Mouse (Mus musculus) retina, adult 2 months (tissue): ENCODE data around the gene Lrg1.
A peak's percentile ranks its signal among the peaks of the same experiment; 100 is the strongest.

Experiments used
- DNase-seq: peaks from one replicate; pipeline ENCODE4 v3.0.0-alpha.2; 2012; ENCODE audit warnings: low read depth, low spot score

Lrg1 gene

GRCm38 (mm10) chr17:56134463-56134971 lies 12.7 kb upstream of the Lrg1 start:
- no peak for DNase-seq

GRCm38 (mm10) chr17:56133457-56134363 lies 11.9 kb upstream of the Lrg1 start:
- no peak for DNase-seq

GRCm38 (mm10) chr17:56132661-56133060 lies 10.9 kb upstream of the Lrg1 start:
- DNase-seq = peak; percentile 39

- DNase-seq = no peak
These were observed 10.0 kb upstream of the Lrg1 start for GRCm38 (mm10) chr17:56131814-56132213.

GRCm38 (mm10) chr17:56131136-56131535 lies 9.3 kb upstream of the Lrg1 start:
- no peak for DNase-seq

- no peak for DNase-seq
These were observed 6.4 kb upstream of the Lrg1 start for GRCm38 (mm10) chr17:56128246-56128645.

GRCm38 (mm10) chr17:56126175-56126574 lies 4.4 kb upstream of the Lrg1 start:
- DNase-seq = no peak

- DNase-seq = no peak
These were observed 3.5 kb upstream of the Lrg1 start for GRCm38 (mm10) chr17:56125276-56125630.

GRCm38 (mm10) chr17:56124377-56125275 lies 2.8 kb upstream of the Lrg1 start:
- no peak for DNase-seq

- no peak for DNase-seq
These were observed 2.0 kb upstream of the Lrg1 start for GRCm38 (mm10) chr17:56123681-56124340.

- no peak for DNase-seq
These were observed 1.4 kb upstream of the Lrg1 start for GRCm38 (mm10) chr17:56123161-56123560.

GRCm38 (mm10) chr17:56119981-56120880 lies 1.6 kb downstream of the Lrg1 start:
- no peak for DNase-seq

GRCm38 (mm10) chr17:56119431-56119830 lies 2.4 kb downstream of the Lrg1 start:
- no peak for DNase-seq

- no peak for DNase-seq
These were observed 4.5 kb downstream of the Lrg1 start, which contains the start of gene Plin5 for GRCm38 (mm10) chr17:56117251-56117710. Gene Plin5, minus strand, starts transcription at chr17:56117596.

- DNase-seq = no peak
These were observed 5.6 kb downstream of the Lrg1 start for GRCm38 (mm10) chr17:56116193-56116592.

GRCm38 (mm10) chr17:56112743-56113142 lies 9.1 kb downstream of the Lrg1 start:
- no peak for DNase-seq

GRCm38 (mm10) chr17:56111864-56112263 lies 9.9 kb downstream of the Lrg1 start:
- peak; percentile 47 for DNase-seq

GRCm38 (mm10) chr17:56111021-56111420 lies 10.8 kb downstream of the Lrg1 start:
- no peak for DNase-seq

- DNase-seq = no peak
These were observed 11.2 kb downstream of the Lrg1 start for GRCm38 (mm10) chr17:56110571-56110970.
